Mouse (Mus musculus) liver, adult 2 months (tissue): ENCODE data around the gene Trim17.

Experiments
- CTCF ChIP-seq: fragments of 200-500 bp; IDR thresholded peaks from 2 replicates; pipeline ENCODE4 v1.5.1; 2011; ENCODE audit warnings: low read depth, low read length, control low read depth
- POLR2A ChIP-seq: fragments of 200-500 bp; IDR thresholded peaks from 2 replicates; pipeline ENCODE4 v1.6.1; 2011; ENCODE audit warnings: low read length, control low read depth; ENCODE audit not compliant: insufficient read depth; ENCODE audit errors: extremely low read depth

GRCm38 (mm10) chr11:58979183-58979582 is 24.7 kb downstream of the Trim17 start:
- TF ChIP-seq CTCF: no peak
- no peak for TF ChIP-seq POLR2A
